Mouse (Mus musculus) c-Kit-positive CD71-positive TER-119-negative erythroid progenitor cells, embryonic 14.5 days (primary cell): Measurements from ENCODE around the gene Hmga2.

Source experiments
- DNase-seq: peaks from one replicate; pipeline ENCODE4 v3.0.0-alpha.2; 2013; ENCODE audit warnings: low read depth

Hmga2 gene

GRCm38 (mm10) chr10:120475601-120476515 is at the start of gene Hmga2:
Hmga2 (minus strand) TSS chr10:120476469.
- DNase-seq, result no peak

DNA sequence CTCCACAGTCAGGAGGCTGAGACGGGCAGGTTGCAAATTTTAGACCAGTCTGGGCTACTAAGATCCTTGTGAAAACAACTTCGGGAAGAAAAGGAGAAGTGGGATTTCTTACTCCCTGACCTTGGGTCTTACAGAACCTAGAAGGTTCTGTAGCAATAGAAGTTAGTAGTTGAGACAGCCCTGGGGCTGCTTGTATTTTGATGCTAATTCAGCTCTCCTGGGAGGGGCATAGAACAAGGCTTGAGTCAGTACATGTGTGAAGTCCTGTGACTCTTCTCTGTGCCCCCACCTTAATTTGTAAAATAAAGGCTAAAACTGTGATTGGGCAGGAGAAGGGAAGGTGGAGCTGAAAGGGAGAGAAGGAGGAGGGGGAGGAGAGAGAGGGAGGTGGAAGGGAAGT is 46.7 kb upstream of the Hmga2 start:
- DNase-seq, result no peak

GRCm38 (mm10) chr10:120521912-120522575 is 45.8 kb upstream of the Hmga2 start:
- DNase-seq, result no peak

DNA sequence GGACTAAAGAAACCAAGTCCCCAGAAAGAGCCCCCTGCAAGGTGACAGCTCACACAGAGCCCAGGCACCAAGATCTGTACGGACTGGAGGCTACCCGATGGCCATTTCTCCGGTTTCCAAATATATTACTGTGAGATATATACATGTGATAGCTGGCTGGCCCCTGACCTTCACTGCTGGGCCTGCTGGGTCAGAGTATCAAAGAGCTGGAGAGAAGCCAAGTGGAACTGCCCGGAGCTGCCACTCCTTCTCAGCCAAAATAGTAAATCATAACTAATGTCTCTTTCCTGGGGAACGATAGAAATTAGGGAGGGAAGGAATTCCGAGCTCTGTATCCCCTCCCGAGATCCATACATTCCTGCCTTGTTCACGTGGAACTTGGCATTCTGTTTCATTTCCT is 40.0 kb upstream of the Hmga2 start:
- no peak for DNase-seq

- DNase-seq, result no peak
Measured at GRCm38 (mm10) chr10:120513721-120514120, 37.5 kb upstream of the Hmga2 start.

DNA sequence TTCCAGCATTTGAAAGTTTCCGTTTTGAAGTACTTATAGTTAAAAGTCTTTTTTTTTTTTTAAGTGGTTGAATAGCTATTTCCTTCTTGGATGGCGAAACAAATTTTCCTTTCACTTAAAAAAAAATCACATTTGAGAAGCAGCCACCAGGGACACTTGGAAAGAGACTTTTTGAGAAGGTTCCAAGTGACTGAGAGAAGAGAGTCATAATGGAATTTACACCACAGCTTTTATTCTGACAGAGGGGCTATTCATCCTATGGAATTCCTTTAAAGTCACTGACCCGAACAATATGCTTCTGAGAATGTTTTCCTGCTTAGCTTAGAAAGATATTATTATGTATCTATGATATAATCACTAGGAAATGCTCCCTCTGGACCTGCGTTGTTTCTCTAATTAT is 36.7 kb upstream of the Hmga2 start:
- DNase-seq, result no peak

GRCm38 (mm10) chr10:120512121-120512520 is 35.9 kb upstream of the Hmga2 start:
- DNase-seq, result no peak

DNA sequence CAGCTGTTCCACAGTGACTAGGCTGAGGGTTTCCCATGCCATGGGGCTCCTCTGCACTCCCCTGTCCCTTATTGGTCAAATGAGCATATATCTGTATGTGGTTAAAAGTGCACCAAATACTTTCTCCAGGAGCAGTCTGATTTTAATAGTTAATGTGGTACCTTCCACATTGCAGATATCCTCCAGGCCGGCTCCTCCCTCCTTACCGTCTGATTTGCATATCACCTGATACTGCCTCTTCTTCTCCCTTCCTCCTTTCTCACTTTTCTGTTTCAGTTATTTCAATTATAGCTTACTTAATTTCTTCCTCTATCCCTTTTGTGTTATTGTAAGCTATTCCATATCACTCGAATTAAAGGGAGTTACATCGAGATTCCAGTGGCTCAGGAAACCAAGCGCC is 27.7 kb upstream of the Hmga2 start:
- no peak for DNase-seq

DNA sequence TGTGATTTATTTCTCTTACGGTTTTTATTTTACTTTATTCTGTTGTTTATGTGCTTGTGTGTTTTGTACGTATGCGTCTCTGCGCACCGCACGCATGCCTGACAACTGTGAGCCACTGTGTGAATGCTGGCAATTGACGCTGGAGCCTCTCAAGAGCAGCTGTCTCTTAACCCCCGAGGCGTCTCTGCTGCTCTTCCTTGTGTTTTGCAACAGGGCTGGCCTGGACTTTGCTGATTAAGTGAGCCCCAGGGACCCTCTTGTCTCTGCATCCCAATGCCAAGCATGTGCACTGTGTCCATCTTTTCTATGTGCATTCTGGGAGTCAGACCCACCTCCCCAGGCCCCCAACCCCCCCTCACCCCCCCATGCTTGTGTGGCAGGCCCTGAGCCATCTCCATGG is 24.5 kb upstream of the Hmga2 start:
- no peak for DNase-seq

GRCm38 (mm10) chr10:120498086-120498485 is 21.8 kb upstream of the Hmga2 start:
- DNase-seq, result no peak

- DNase-seq, result no peak
Measured at GRCm38 (mm10) chr10:120494653-120495052, 18.4 kb upstream of the Hmga2 start.

GRCm38 (mm10) chr10:120491477-120491876 is 15.2 kb upstream of the Hmga2 start:
- DNase-seq, result no peak

- DNase-seq, result no peak
Measured at GRCm38 (mm10) chr10:120489611-120490010, 13.3 kb upstream of the Hmga2 start.

GRCm38 (mm10) chr10:120488526-120488925 is 12.3 kb upstream of the Hmga2 start:
- no peak for DNase-seq

DNA sequence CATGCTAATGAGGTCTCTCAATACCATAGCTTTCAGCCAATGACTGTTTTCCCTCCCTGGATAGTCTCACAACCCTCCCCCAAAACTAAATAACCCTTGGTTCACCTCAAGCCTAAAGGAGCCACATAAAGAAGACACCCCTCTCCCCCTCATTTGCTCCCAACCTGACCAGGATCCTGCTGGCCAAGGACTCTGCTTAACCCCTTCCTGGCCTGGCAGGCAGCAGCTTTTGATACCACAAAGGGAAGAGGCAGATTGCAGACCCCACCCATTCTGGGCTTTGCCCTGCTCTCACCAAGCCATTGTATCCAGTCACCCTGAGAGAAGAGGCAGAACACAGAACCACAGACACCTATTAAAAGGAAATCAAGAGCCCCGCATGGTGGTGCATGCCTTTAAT is 11.6 kb upstream of the Hmga2 start:
- no peak for DNase-seq

GRCm38 (mm10) chr10:120485461-120485860 is 9.2 kb upstream of the Hmga2 start:
- no peak for DNase-seq

DNA sequence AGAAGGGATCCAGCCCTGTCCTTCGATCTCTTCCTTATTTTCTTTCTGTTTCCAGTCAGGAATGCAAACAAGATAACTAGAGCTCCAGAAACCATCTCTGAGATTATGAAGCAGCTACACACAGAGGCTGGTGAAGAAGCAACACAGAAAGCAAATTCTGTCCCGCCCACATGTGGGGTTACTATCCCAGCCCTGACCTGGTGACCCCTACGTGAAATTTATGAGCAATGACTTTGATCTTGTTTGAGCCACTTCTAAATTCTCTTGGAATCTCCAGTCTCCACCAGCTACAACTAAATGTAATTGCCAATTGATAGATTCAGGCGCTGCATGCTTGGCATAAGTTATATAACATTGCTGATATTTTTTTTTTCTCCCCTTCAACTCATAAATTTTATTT is 7.9 kb upstream of the Hmga2 start:
- DNase-seq, result no peak

GRCm38 (mm10) chr10:120478164-120478563 is 1.9 kb upstream of the Hmga2 start:
- DNase-seq, result no peak

GRCm38 (mm10) chr10:120477501-120477900 is 1.2 kb upstream of the Hmga2 start:
- DNase-seq, result no peak

- DNase-seq, result no peak
Measured at GRCm38 (mm10) chr10:120476516-120477336, 457 bp upstream of the Hmga2 start.

- DNase-seq, result no peak
Measured at GRCm38 (mm10) chr10:120475041-120475541, 1.2 kb downstream of the Hmga2 start.

DNA sequence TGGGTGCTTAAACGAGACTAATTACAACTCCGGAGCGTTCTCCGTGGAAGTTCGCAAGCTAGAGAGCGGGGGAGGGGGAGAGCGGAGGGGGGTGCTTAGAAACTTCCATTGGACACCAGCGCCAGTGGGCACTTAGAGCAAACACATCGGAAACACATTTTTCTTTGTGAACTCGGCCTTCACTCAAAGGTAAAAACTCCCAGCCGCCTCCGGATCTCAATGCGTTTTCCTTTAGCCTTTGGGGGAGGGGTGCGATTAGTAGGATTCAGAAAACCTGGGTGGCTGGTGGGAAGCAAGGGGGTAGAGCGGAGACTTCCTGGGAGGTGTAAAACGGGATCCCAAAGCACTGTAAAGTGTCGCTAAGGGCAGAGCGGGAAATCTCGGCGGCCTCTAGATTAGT is 2.0 kb downstream of the Hmga2 start:
- no peak for DNase-seq
